Mouse (Mus musculus): ENCODE data around the gene Ascl3. TPM values are rescaled to one million over a fixed set of nuclear protein-coding genes. Genes with fewer than 3 reads are reported as not detected.

Ascl3 gene
- total RNA-seq (2021): not detected
- long read RNA-seq, experiment 1: 0 reads
- long read RNA-seq, experiment 2: 0 reads

- DNase-seq: no peak
Observed at GRCm38 (mm10) chr7:109731626-109732025, at the start of gene Ascl3. TSS of gene Ascl3 (minus strand) at chr7:109731726.

GRCm38 (mm10) chr7:109781087-109781469, 49.6 kb upstream of the Ascl3 start:
- DNase-seq: no peak

GRCm38 (mm10) chr7:109772251-109772650, 40.7 kb upstream of the Ascl3 start:
- no peak for DNase-seq

GRCm38 (mm10) chr7:109768699-109769383, 37.3 kb upstream of the Ascl3 start:
- no peak for DNase-seq

GRCm38 (mm10) chr7:109767575-109768350, 36.2 kb upstream of the Ascl3 start:
- DNase-seq: no peak

GRCm38 (mm10) chr7:109764009-109764408, 32.5 kb upstream of the Ascl3 start:
- DNase-seq: no peak

GRCm38 (mm10) chr7:109756291-109756690, 24.8 kb upstream of the Ascl3 start:
- no peak for DNase-seq

- DNase-seq: no peak
Observed at GRCm38 (mm10) chr7:109754034-109754433, 22.5 kb upstream of the Ascl3 start.

- peak; percentile 91 for DNase-seq
Observed at GRCm38 (mm10) chr7:109752008-109752925, 20.7 kb upstream of the Ascl3 start, which contains the start of gene Tmem9b. TSS of gene Tmem9b (minus strand) at chr7:109752875.

- DNase-seq: peak; percentile 9
Observed at GRCm38 (mm10) chr7:109751427-109752007, 20.0 kb upstream of the Ascl3 start.

- DNase-seq: no peak
Observed at GRCm38 (mm10) chr7:109747747-109748146, 16.2 kb upstream of the Ascl3 start.

- no peak for DNase-seq
Observed at GRCm38 (mm10) chr7:109741703-109742102, 10.2 kb upstream of the Ascl3 start.

GRCm38 (mm10) chr7:109741060-109741459, 9.5 kb upstream of the Ascl3 start:
- DNase-seq: no peak

GRCm38 (mm10) chr7:109739822-109740370, 8.4 kb upstream of the Ascl3 start:
- DNase-seq: no peak

GRCm38 (mm10) chr7:109734806-109735205, 3.3 kb upstream of the Ascl3 start:
- DNase-seq: peak; percentile 47

GRCm38 (mm10) chr7:109723697-109724096, 7.8 kb downstream of the Ascl3 start, which contains the start of gene BC051019:
TSS of gene BC051019 (minus strand) at chr7:109723850.
- DNase-seq: no peak

- DNase-seq: no peak
Observed at GRCm38 (mm10) chr7:109723114-109723513, 8.4 kb downstream of the Ascl3 start.

- no peak for DNase-seq
Observed at GRCm38 (mm10) chr7:109722618-109723017, 8.9 kb downstream of the Ascl3 start.

GRCm38 (mm10) chr7:109719286-109719685, 12.2 kb downstream of the Ascl3 start:
- peak; percentile 61 for DNase-seq

- DNase-seq: no peak
Observed at GRCm38 (mm10) chr7:109713434-109713982, 18.0 kb downstream of the Ascl3 start.

GRCm38 (mm10) chr7:109712198-109712597, 19.3 kb downstream of the Ascl3 start:
- no peak for DNase-seq

All from adrenal gland, postnatal 10 days (tissue).